20 mouse cellular contexts compared by ENCODE assay signal in the genomic region with DNA sequence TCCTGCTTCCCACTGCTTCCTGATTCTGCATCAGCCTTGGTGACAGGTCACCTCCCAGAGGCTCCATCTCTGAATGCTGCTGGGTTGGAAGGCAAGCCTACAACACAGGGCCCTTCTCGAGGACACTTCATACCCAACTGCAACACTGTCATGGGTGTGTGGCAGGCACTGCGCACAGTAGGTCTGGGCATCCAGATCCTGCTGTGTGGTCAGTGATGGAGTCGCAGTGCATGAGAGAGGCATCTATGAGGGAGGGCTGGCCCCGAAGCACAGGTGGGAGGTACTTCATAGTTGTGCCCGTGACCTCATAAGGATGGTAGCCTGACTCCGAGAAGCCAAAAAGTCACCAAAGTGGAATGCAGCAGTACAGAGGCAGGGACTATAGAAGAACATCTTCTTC. TPM values are rescaled to one million over a fixed set of nuclear protein-coding genes. Genes with fewer than 3 reads are reported as not detected.
A peak's percentile ranks its signal among the peaks of the same experiment; 100 is the strongest.
DNase-seq lines count a peak whose midpoint lies in the region; ATAC-seq and TF ChIP-seq lines count a peak whose summit lies in the region.
"Had no signal": no experiment of that assay in that cellular context is flagged by ENCODE, and none has a peak within 500 bp of the region (broad histone marks: within the 10 kb centered on the region; RNA-seq: fewer than 3 reads in every experiment).

No protein-coding gene starts in this region.

- TF ChIP-seq CTCF in CH12.LX (conservative IDR thresholded peaks at IDR 0.05 in 1 of 2, IDR thresholded peaks at IDR 0.05 in 1 of 2; ENCODE audit: low read depth in 2 of 2, low read length in 2 of 2) (no peak), MEL (IDR thresholded peaks at IDR 0.05 in 2 of 3, conservative IDR thresholded peaks at IDR 0.05 in 1 of 3; ENCODE audit: control insufficient read depth in 1 of 3, insufficient read depth in 1 of 3, low read depth in 2 of 3, low read length in 3 of 3, poor library complexity in 1 of 3, severe bottlenecking in 1 of 3) (no peak)

- H3K4me1 ChIP-seq in heart, embryonic 10.5 days: peaks cover 38% of the 10 kb centered on the region
- peaks cover 45% of the 10 kb centered on the region for H3K4me1 ChIP-seq in heart, embryonic 12.5 days (replicated peaks)
- H3K4me1 ChIP-seq in CH12.LX (ENCODE audit: control insufficient read depth in 1 of 2, insufficient read depth in 2 of 2) (peaks cover 6 to 22% of the 10 kb centered on the region in 2 experiments; a peak in 3 of 4 replicates), MEL (ENCODE audit: control insufficient read depth in 1 of 2, insufficient read depth in 2 of 2, low read length in 2 of 2) (peaks cover 23 to 31% of the 10 kb centered on the region in 2 experiments)

- dilution Hi-C loops in CH12.LX (cut with MboI; ENCODE audit: extremely low pct_ligation_motif_present, extremely low pct_unique_long_range_greater_than_20kb, low sequenced_read_pairs): no loop called here

- H3K36me3 ChIP-seq in heart, embryonic 10.5 days: no peaks in the 10 kb centered on the region
- H3K36me3 ChIP-seq in heart, embryonic 12.5 days: no peaks in the 10 kb centered on the region
- H3K36me3 ChIP-seq in CH12.LX (replicated peaks in 1 of 2; ENCODE audit: control insufficient read depth in 1 of 2, insufficient read depth in 1 of 2, low read length in 1 of 2): no peaks in the 10 kb centered on the region
- H3K36me3 ChIP-seq in MEL (ENCODE audit: control insufficient read depth in 1 of 2, insufficient read depth in 2 of 2, low read length in 2 of 2): peaks cover 0 to 15% of the 10 kb centered on the region in 2 experiments; a peak in 2 of 4 replicates
- H3K36me3 ChIP-seq: embryonic facial prominence, embryonic 10.5 days; embryonic facial prominence, embryonic 12.5 days; forebrain, embryonic 15.5 days; G1E had no signal

- H3K9me3 ChIP-seq in heart, embryonic 10.5 days: no peaks in the 10 kb centered on the region
- no peaks in the 10 kb centered on the region for H3K9me3 ChIP-seq in heart, embryonic 12.5 days (replicated peaks)
- H3K9me3 ChIP-seq in CH12.LX (replicated peaks; ENCODE audit: low read length): no peaks in the 10 kb centered on the region
- H3K9me3 ChIP-seq in MEL (replicated peaks; ENCODE audit: insufficient read depth, low read length): no peaks in the 10 kb centered on the region
- H3K9me3 ChIP-seq: embryonic facial prominence, embryonic 10.5 days; embryonic facial prominence, embryonic 12.5 days; forebrain, embryonic 13.5 days; forebrain, embryonic 15.5 days; G1E had no signal

- TF ChIP-seq EP300 in CH12.LX (IDR thresholded peaks at IDR 0.05; ENCODE audit: low read length) (no peak), MEL (IDR thresholded peaks at IDR 0.05; ENCODE audit: low read depth in 1 of 2, low read length in 2 of 2) (no peak)

- no peaks in the 10 kb centered on the region for H3K79me2 ChIP-seq in CH12.LX (replicated peaks; ENCODE audit: control insufficient read depth, extremely low read depth, insufficient read depth, poor library complexity, severe bottlenecking)
- H3K79me2 ChIP-seq in MEL (ENCODE audit: control insufficient read depth, insufficient read depth, low read length, poor library complexity): no peaks in the 10 kb centered on the region

- peak overlapping the region; percentile 32 for H3K27ac ChIP-seq in heart, embryonic 10.5 days
- no peak overlapping the region for H3K27ac ChIP-seq in heart, embryonic 12.5 days (ENCODE audit: poor library complexity, severe bottlenecking)
- H3K27ac ChIP-seq in CH12.LX (ENCODE audit: insufficient read depth, low read depth): no peak overlapping the region
- H3K27ac ChIP-seq in MEL (ENCODE audit: control insufficient read depth, low read depth, low read length): no peak overlapping the region
- H3K27ac ChIP-seq: embryonic facial prominence, embryonic 10.5 days; embryonic facial prominence, embryonic 12.5 days; forebrain, embryonic 13.5 days; forebrain, embryonic 15.5 days had no signal

- in situ Hi-C loops in CH12.LX (cut with MboI; ENCODE audit: low pct_ligation_motif_present, low pct_unique_long_range_greater_than_20kb, low sequenced_read_pairs): no loop called here

- no peak overlapping the region for H3K4me3 ChIP-seq in heart, embryonic 10.5 days
- H3K4me3 ChIP-seq in heart, embryonic 12.5 days: no peak overlapping the region
- H3K4me3 ChIP-seq in CH12.LX (replicated peaks in 1 of 3; ENCODE audit: low read depth in 2 of 3, low read length in 2 of 3, poor library complexity in 1 of 3): no peak overlapping the region
- H3K4me3 ChIP-seq in MEL (ENCODE audit: control insufficient read depth in 1 of 2, insufficient read depth in 1 of 2, low read depth in 2 of 2, low read length in 2 of 2): no peak overlapping the region
- H3K4me3 ChIP-seq: embryonic facial prominence, embryonic 10.5 days; embryonic facial prominence, embryonic 12.5 days; forebrain, embryonic 13.5 days; forebrain, embryonic 15.5 days had no signal

- no peak for TF ChIP-seq RAD21 in CH12.LX (IDR thresholded peaks at IDR 0.05; ENCODE audit: low read depth, low read length)
- TF ChIP-seq RAD21 in MEL (IDR thresholded peaks at IDR 0.05; ENCODE audit: low read depth, low read length): no peak

- WGBS in heart, embryonic 10.5 days: 91% methylated on average over 6 of the region's 6 CpGs
- WGBS in heart, embryonic 12.5 days: 93% methylated on average over 6 of the region's 6 CpGs

- no peak overlapping the region for H3K4me2 ChIP-seq in heart, embryonic 12.5 days
- H3K4me2 ChIP-seq in CH12.LX (ENCODE audit: insufficient read depth, low read depth, poor library complexity, severe bottlenecking): no peak overlapping the region
- H3K4me2 ChIP-seq: embryonic facial prominence, embryonic 12.5 days; forebrain, embryonic 13.5 days; forebrain, embryonic 15.5 days had no signal

- no peak overlapping the region for H3K9ac ChIP-seq in heart, embryonic 12.5 days
- H3K9ac ChIP-seq in CH12.LX (ENCODE audit: insufficient read depth, low read depth) (no peak overlapping the region), MEL (ENCODE audit: control insufficient read depth, low read depth, low read length, poor library complexity, severe bottlenecking) (no peak overlapping the region)
- H3K9ac ChIP-seq: embryonic facial prominence, embryonic 12.5 days; forebrain, embryonic 13.5 days; forebrain, embryonic 15.5 days; forebrain, postnatal 0 days had no signal

- DNase-seq in heart, embryonic 10.5 days (ENCODE audit: low spot score): no peak
- DNase-seq in CH12.LX (ENCODE audit: extremely low read depth) (no peak), MEL (ENCODE audit: low read depth, low spot score) (no peak)
- no peak for DNase-seq in layer of hippocampus, postnatal 36 days
- DNase-seq: adrenal gland, adult 2 months; adrenal gland, postnatal 10 days; adrenal gland, postnatal 25 days; cerebellum, adult 11 months; cerebellum, adult 18-20 months; cerebellum, adult 8-10 months; cerebellum, adult 9-11 months; cerebellum, postnatal 14 days; cerebellum, postnatal 36 days; forebrain, postnatal 0 days had no signal

- H3K27me3 ChIP-seq in heart, embryonic 10.5 days (ENCODE audit: insufficient read depth, poor library complexity, severe bottlenecking): peaks cover 57% of the 10 kb centered on the region
- H3K27me3 ChIP-seq in heart, embryonic 12.5 days (replicated peaks): peaks cover 58% of the 10 kb centered on the region
- H3K27me3 ChIP-seq in CH12.LX (replicated peaks) (peaks cover 1% of the 10 kb centered on the region), MEL (ENCODE audit: control insufficient read depth in 1 of 2, insufficient read depth in 2 of 2, low read length in 2 of 2) (no peaks in the 10 kb centered on the region)
- H3K27me3 ChIP-seq: forebrain, embryonic 15.5 days had no signal

- no peak for ATAC-seq in heart, embryonic 12.5 days (ENCODE audit: insufficient number of reproducible peaks, low FRiP score)
- ATAC-seq: forebrain, embryonic 13.5 days; forebrain, embryonic 15.5 days; forebrain, postnatal 0 days had no signal

- no peak for TF ChIP-seq POLR2A in CH12.LX (IDR thresholded peaks at IDR 0.05; ENCODE audit: low read depth, low read length)
- TF ChIP-seq POLR2A in MEL (IDR thresholded peaks at IDR 0.05; ENCODE audit: control insufficient read depth in 1 of 2, insufficient read depth in 1 of 2, low read depth in 1 of 2, low read length in 2 of 2, poor library complexity in 1 of 2): no peak

TF ChIP-seq in CH12.LX, 34 proteins besides CTCF, POLR2A, EP300 and RAD21:
- TF ChIP-seq PAX5 (IDR thresholded peaks at IDR 0.05; ENCODE audit: low read length): no peak
- TF ChIP-seq ZKSCAN1 (IDR thresholded peaks at IDR 0.05; ENCODE audit: borderline replicate concordance, low read depth, low read length): peak; percentile 57
- TF ChIP-seq MYC (IDR thresholded peaks at IDR 0.05; ENCODE audit: low read depth, low read length): no peak
- no peak for TF ChIP-seq POLR2AphosphoS2 (IDR thresholded peaks at IDR 0.05; ENCODE audit: low read depth, low read length)

TF ChIP-seq in MEL, 35 proteins besides CTCF, POLR2A, EP300 and RAD21:
- TF ChIP-seq ZC3H11A (IDR thresholded peaks at IDR 0.05; ENCODE audit: low read depth, low read length): no peak
- no peak for TF ChIP-seq TCF12 (IDR thresholded peaks at IDR 0.05; ENCODE audit: low read depth, low read length)
- peak; percentile 89 for TF ChIP-seq ZKSCAN1 (IDR thresholded peaks at IDR 0.05; ENCODE audit: low read depth, low read length)
- TF ChIP-seq ELF1 (IDR thresholded peaks at IDR 0.05; ENCODE audit: low read depth, low read length): 0 out of 2 replicates have a peak, but pooled peaks have one; percentile 20
- TF ChIP-seq MAFK (IDR thresholded peaks at IDR 0.05; ENCODE audit: borderline replicate concordance, low read depth, low read length): no peak

RNA-seq across cellular contexts. Expression of a gene that starts 26.3 kb away (rescaled TPM):
- polyA plus RNA-seq in heart, embryonic 10.5 days (2016; fragmentation: Nextera tagmentation; extraction: Ambion mirVana): 3.8 and 5.5 TPM in 2 replicates
- 6.2 TPM in 2 replicates for polyA plus RNA-seq in heart, embryonic 12.5 days (2016; fragmentation: Nextera tagmentation; extraction: Ambion mirVana)
- 2.1 and 3.4 TPM in 2 replicates for total RNA-seq in CH12.LX (2012; rRNA removed)
- total RNA-seq in CH12.LX (2014; rRNA removed): 0.43 and 0.47 TPM in 2 replicates
- 16.5 and 22.6 TPM in 2 replicates for polyA plus RNA-seq in CH12.LX (2012; ENCODE audit: insufficient read length, low read depth)
- 10.5 and 11.1 TPM in 2 replicates for total RNA-seq in MEL (2012; rRNA removed)
- polyA plus RNA-seq in MEL (2012; ENCODE audit: insufficient read depth in 1 of 2, insufficient read length in 2 of 2, low read depth in 1 of 2, low replicate concordance in 2 of 2, missing spikeins in 1 of 2): 100 to 1,000 TPM in 1 of 2 experiments, not detected in 1; 102 TPM
- total RNA-seq in layer of hippocampus, postnatal 36 days (2021): 10 to 100 TPM; 47.2 to 50.2 TPM

RNA-seq across cellular contexts. Expression of a gene that starts 50.1 kb away (rescaled TPM):
- polyA plus RNA-seq in heart, embryonic 10.5 days (2016; fragmentation: Nextera tagmentation; extraction: Ambion mirVana): 17.3 and 19.8 TPM in 2 replicates
- polyA plus RNA-seq in heart, embryonic 12.5 days (2016; fragmentation: Nextera tagmentation; extraction: Ambion mirVana): 14.4 and 17.3 TPM in 2 replicates
- total RNA-seq in CH12.LX (2012; rRNA removed): 8.8 and 9.0 TPM in 2 replicates
- 2.0 and 2.2 TPM in 2 replicates for total RNA-seq in CH12.LX (2014; rRNA removed)
- polyA plus RNA-seq in CH12.LX (2012; ENCODE audit: insufficient read length, low read depth): 10.4 and 12.7 TPM in 2 replicates
- 17.8 and 19.4 TPM in 2 replicates for total RNA-seq in MEL (2012; rRNA removed)
- 10 to 100 TPM in 1 of 2 experiments, not detected in 1; 37.2 TPM for polyA plus RNA-seq in MEL (2012; ENCODE audit: insufficient read depth in 1 of 2, insufficient read length in 2 of 2, low read depth in 1 of 2, low replicate concordance in 2 of 2, missing spikeins in 1 of 2)
- total RNA-seq in layer of hippocampus, postnatal 36 days (2021): 10 to 100 TPM; 16.2 to 21.9 TPM
